Mouse (Mus musculus) stomach, embryonic 16.5 days (tissue): ENCODE results near the gene Dus4l. TPM values are rescaled to one million over a fixed set of nuclear protein-coding genes. Genes with fewer than 3 reads are reported as not detected.

ENCODE experiments used
- ATAC-seq: fragments of 200-750 bp; cut with Nextera tagmentation; 2 replicates; pipeline ENCODE4 v1.8.0; 2017; ENCODE audit warnings: moderate number of reproducible peaks, moderate TSS enrichment; ENCODE audit not compliant: insufficient read depth, low FRiP score
- H3K27ac ChIP-seq: fragments of 300-500 bp; sonication (generic); 2 replicates; pipeline ENCODE4 v1.5.1; 2014; ENCODE audit warnings: low read length
- H3K27me3 ChIP-seq: fragments of 300-500 bp; sonication (generic); 2 replicates; pipeline ENCODE4 v1.6.1; 2014; ENCODE audit warnings: low read length, control low read depth, mixed read lengths; ENCODE audit not compliant: control insufficient read depth, insufficient read depth
- H3K36me3 ChIP-seq: fragments of 300-500 bp; sonication (generic); 2 replicates; pipeline ENCODE4 v1.6.1; 2014; ENCODE audit warnings: low read length; ENCODE audit not compliant: control insufficient read depth, insufficient read depth
- H3K4me1 ChIP-seq: fragments of 300-500 bp; sonication (generic); 2 replicates; pipeline ENCODE4 v1.6.1; 2014; ENCODE audit warnings: low read length, control low read depth, mixed read lengths; ENCODE audit not compliant: control insufficient read depth, insufficient read depth
- H3K4me2 ChIP-seq: fragments of 300-500 bp; sonication (generic); 2 replicates; pipeline ENCODE4 v1.6.1; 2014; ENCODE audit warnings: low read depth, low read length, mixed read lengths
- H3K4me3 ChIP-seq: fragments of 300-500 bp; sonication (generic); replicated peaks from 2 replicates; pipeline ENCODE4 v1.5.1; 2014; ENCODE audit warnings: mild to moderate bottlenecking, low read length
- H3K9ac ChIP-seq: fragments of 300-500 bp; sonication (generic); 2 replicates; pipeline ENCODE4 v1.6.1; 2014; ENCODE audit warnings: low read length
- H3K9me3 ChIP-seq: fragments of 300-500 bp; sonication (generic); replicated peaks from 2 replicates; pipeline ENCODE4 v1.6.1; 2016; ENCODE audit warnings: low read length, control low read depth; ENCODE audit not compliant: control insufficient read depth
- WGBS: fragments of 180-500 bp; shearing (Covaris S2); extraction: QIAGEN DNeasy Blood & Tissue Kit; methylation state at CpG from one replicate; pipeline ENCODE4 v1.1.7; 2014; 5-methylcytosine and 5-hydroxymethylcytosine counted together
- polyA plus RNA-seq: library from polyadenylated mRNA; unstranded; fragments of >200 nt; fragmentation: Nextera tagmentation; extraction: Ambion mirVana; gene quantifications from 2 replicates; pipeline ENCODE4 v1.2.1, GENCODE M21; 2015

Dus4l gene
- polyA plus RNA-seq, 1 experiment from 2014 or later: 7.5 TPM

DNA sequence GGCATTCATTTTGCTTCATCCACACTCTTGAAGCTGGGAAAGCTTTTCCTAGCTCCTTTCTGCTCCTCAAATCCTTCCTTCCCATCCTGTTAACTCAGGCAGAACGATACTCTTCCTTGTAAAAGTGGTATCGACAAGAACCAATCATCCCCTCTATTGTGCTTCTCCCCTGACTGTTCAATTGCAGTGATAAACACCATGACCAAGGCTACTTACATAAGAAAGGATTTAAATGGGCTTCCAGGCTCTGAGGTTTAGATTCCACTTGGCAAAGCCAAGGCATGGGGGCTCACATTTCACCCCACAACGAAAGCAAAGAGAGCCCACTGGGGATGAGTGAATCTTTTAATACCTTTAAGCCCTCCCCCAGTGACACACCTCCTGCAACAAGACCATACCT lies 46.5 kb downstream of the Dus4l start:
- WGBS: 56% methylated on average over 3 of the region's 3 CpGs
- Histone ChIP-seq H3K9me3 (no peaks in the 10 kb centered on the region), H3K4me2 (no peak overlapping the region), H3K36me3 (no peaks in the 10 kb centered on the region), H3K27me3 (no peaks in the 10 kb centered on the region), H3K4me1 (no peaks in the 10 kb centered on the region), H3K9ac (no peak overlapping the region), H3K4me3 (no peak overlapping the region), H3K27ac (no peak overlapping the region)
- ATAC-seq: no peak

DNA sequence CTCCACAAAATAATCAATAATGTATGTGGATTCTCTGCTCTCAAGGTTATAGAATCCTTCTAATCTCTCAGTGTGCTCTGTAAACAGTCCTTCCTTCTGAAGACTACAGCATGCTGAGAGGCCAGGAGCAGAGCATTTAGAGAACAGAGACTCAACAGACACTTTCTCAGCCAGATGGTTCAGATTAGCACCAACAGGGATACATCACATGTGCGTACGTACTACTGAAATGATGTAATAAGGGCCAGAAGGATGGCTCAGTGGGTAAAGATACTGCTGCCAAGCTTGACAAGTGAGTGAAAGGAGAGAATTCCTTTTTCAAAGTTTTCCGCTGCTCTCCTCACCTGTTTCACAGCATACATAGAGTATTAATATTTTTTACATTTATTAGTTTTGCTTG lies 49.7 kb downstream of the Dus4l start:
- no peaks in the 10 kb centered on the region for H3K27me3 ChIP-seq
- no peak overlapping the region for H3K4me3 ChIP-seq
- no peaks in the 10 kb centered on the region for H3K9me3 ChIP-seq
- H3K36me3 ChIP-seq: no peaks in the 10 kb centered on the region
- WGBS: 75% methylated on average over 3 of the region's 3 CpGs
- H3K4me2 ChIP-seq: no peak overlapping the region
- H3K9ac ChIP-seq: no peak overlapping the region
- no peaks in the 10 kb centered on the region for H3K4me1 ChIP-seq
- H3K27ac ChIP-seq: no peak overlapping the region
- no peak for ATAC-seq

DNA sequence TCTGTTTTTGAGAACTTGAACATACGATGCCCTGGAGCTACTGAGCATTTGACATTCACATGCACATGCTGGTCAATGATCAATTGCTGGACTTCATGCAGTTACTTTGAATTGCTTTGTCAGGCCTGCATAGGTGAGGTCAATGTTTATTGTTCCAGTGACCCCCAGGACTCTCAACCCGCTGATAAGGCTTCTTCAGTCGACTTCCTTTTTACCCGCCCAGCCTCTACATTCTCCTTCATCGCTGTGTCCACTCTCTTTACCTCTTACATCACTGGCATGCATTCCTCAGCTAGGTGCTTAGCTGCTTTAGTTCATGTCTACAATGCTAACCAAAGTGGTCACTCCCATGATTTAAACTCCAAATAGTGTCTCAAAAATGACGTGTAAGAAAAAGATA lies 51.0 kb downstream of the Dus4l start:
- Histone ChIP-seq H3K4me2 (no peak overlapping the region), H3K4me1 (no peaks in the 10 kb centered on the region), H3K9ac (no peak overlapping the region), H3K27me3 (no peaks in the 10 kb centered on the region), H3K4me3 (no peak overlapping the region), H3K36me3 (no peaks in the 10 kb centered on the region), H3K27ac (no peak overlapping the region), H3K9me3 (no peaks in the 10 kb centered on the region)
- no peak for ATAC-seq
- WGBS: 46% methylated on average over 6 of the region's 6 CpGs

DNA sequence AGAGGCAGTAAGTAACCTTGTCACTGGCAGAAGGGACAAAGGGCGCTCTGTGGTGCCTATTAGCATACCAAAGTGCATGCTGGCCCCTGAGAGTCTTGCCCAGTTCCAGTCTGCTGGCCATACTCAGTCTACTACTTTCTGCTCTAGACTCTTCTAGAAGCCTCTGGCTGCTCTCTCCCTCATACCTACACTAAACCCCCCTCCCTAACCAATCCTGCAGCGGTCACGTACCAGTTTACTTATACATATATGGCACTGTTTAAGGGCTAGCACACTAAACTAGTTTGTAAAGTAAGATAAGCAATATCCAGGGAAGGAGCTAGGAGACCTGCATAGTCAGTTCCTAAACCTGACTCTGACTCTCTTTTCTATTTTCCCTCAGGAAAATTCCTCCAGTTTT lies 60.3 kb downstream of the Dus4l start:
- no peak overlapping the region for H3K4me2 ChIP-seq
- H3K9me3 ChIP-seq: no peaks in the 10 kb centered on the region
- H3K4me1 ChIP-seq: 0 out of 2 replicates have a peak, but pooled peaks cover 3% of the 10 kb centered on the region
- H3K4me3 ChIP-seq: no peak overlapping the region
- WGBS: 83% methylated on average over 3 of the region's 3 CpGs
- no peaks in the 10 kb centered on the region for H3K27me3 ChIP-seq
- H3K36me3 ChIP-seq: no peaks in the 10 kb centered on the region
- no peak overlapping the region for H3K27ac ChIP-seq
- no peak for ATAC-seq
- no peak overlapping the region for H3K9ac ChIP-seq

DNA sequence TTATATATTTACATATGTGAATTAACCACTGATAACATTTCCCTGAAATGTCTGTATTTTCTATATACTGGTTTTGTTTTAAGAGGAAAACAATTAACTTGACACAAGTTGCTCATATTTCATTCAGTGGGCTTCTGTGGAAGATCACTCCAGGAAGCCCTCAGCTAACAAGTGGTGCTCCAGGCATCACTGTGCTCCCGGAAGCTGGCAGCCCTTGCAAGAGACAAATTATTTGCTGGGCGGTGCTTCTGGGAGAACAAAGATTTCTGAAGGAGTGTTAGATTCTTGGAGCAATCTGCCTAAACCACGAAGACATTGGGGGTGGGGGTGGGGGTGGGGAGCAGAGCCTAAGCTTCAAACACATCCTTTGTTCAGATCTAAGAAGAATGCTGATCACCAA lies 62.6 kb downstream of the Dus4l start:
- no peak overlapping the region for H3K27ac ChIP-seq
- no peaks in the 10 kb centered on the region for H3K9me3 ChIP-seq
- H3K4me2 ChIP-seq: no peak overlapping the region
- ATAC-seq: no peak
- no peaks in the 10 kb centered on the region for H3K36me3 ChIP-seq
- WGBS: 27% methylated on average over 3 of the region's 3 CpGs
- no peak overlapping the region for H3K9ac ChIP-seq
- H3K4me3 ChIP-seq: no peak overlapping the region
- 0 out of 2 replicates have a peak, but pooled peaks cover 3% of the 10 kb centered on the region for H3K4me1 ChIP-seq
- H3K27me3 ChIP-seq: no peaks in the 10 kb centered on the region

Other genes starting within 250 kb of the Dus4l start
- gene Cbll1, start 155.2 kb downstream of the Dus4l start, polyA plus RNA-seq: 9.5 and 12.0 TPM in 2 replicates
- 0.16 and 0.28 TPM in 2 replicates for gene Slc26a4, start 94.9 kb downstream of the Dus4l start, polyA plus RNA-seq
- 31.9 and 32.5 TPM in 2 replicates for gene Bcap29, start 20.2 kb downstream of the Dus4l start, polyA plus RNA-seq
- 29.6 and 31.3 TPM in 2 replicates for gene Cog5, start within 50 bp of the Dus4l start, polyA plus RNA-seq
- 2.8 and 3.6 TPM in 2 replicates for gene Gpr22, start 59.1 kb upstream of the Dus4l start, polyA plus RNA-seq